Mouse (Mus musculus): ENCODE measurements around the gene Adgrl2. TPM values are rescaled to one million over a fixed set of nuclear protein-coding genes. Genes with fewer than 3 reads are reported as not detected.

The Adgrl2 gene
- polyA plus RNA-seq, 1 experiment: 2.4 TPM

GRCm38 (mm10) chr3:148881431-148881830 lies 108.9 kb downstream of the Adgrl2 start:
- 84% methylated on average over 5 of the region's 5 CpGs for WGBS
- H3K27ac ChIP-seq (ENCODE audit: control insufficient read depth, insufficient read depth, low read depth, low read length, poor library complexity): no peak overlapping the region
- TF ChIP-seq POLR2A (IDR thresholded peaks at IDR 0.05; ENCODE audit: borderline replicate concordance, control insufficient read depth, low read depth, low read length): no peak
- TF ChIP-seq CTCF (IDR thresholded peaks at IDR 0.05; ENCODE audit: control insufficient read depth, insufficient read depth, low read length): no peak

GRCm38 (mm10) chr3:148872563-148872962 lies 117.8 kb downstream of the Adgrl2 start:
- 64% methylated on average over 5 of the region's 5 CpGs for whole genome bisulfite sequencing
- no peak overlapping the region for H3K27ac ChIP-seq (ENCODE audit: control insufficient read depth, insufficient read depth, low read depth, low read length, poor library complexity)
- no peaks in the 10 kb centered on the region for H3K4me1 ChIP-seq (ENCODE audit: control insufficient read depth, insufficient read depth, low read length)
- H3K4me3 ChIP-seq (replicated peaks; ENCODE audit: control insufficient read depth, low read depth, low read length): no peak overlapping the region
- TF ChIP-seq POLR2A (IDR thresholded peaks at IDR 0.05; ENCODE audit: borderline replicate concordance, control insufficient read depth, low read depth, low read length): no peak

More at GRCm38 (mm10) chr3:148881431-148881830, 108.9 kb downstream of the Adgrl2 start:
- H3K4me1 ChIP-seq (ENCODE audit: control insufficient read depth, insufficient read depth, low read length): no peaks in the 10 kb centered on the region; the same call in 1 of the 2 replicates
- no peak overlapping the region for H3K4me3 ChIP-seq (replicated peaks; ENCODE audit: control insufficient read depth, low read depth, low read length)

GRCm38 (mm10) chr3:148871792-148872464 lies 118.4 kb downstream of the Adgrl2 start:
- no peak for TF ChIP-seq CTCF (IDR thresholded peaks at IDR 0.05; ENCODE audit: control insufficient read depth, insufficient read depth, low read length)
- no peak for TF ChIP-seq POLR2A (IDR thresholded peaks at IDR 0.05; ENCODE audit: borderline replicate concordance, control insufficient read depth, low read depth, low read length)
- no peak overlapping the region for H3K4me3 ChIP-seq (replicated peaks; ENCODE audit: control insufficient read depth, low read depth, low read length)
- whole genome bisulfite sequencing: 65% methylated on average over 5 of the region's 5 CpGs
- no peak overlapping the region for H3K27ac ChIP-seq (ENCODE audit: control insufficient read depth, insufficient read depth, low read depth, low read length, poor library complexity)
- no peaks in the 10 kb centered on the region for H3K4me1 ChIP-seq (ENCODE audit: control insufficient read depth, insufficient read depth, low read length)

GRCm38 (mm10) chr3:148867618-148868017 lies 122.7 kb downstream of the Adgrl2 start:
- no peaks in the 10 kb centered on the region for H3K4me1 ChIP-seq (ENCODE audit: control insufficient read depth, insufficient read depth, low read length)
- H3K4me3 ChIP-seq (replicated peaks; ENCODE audit: control insufficient read depth, low read depth, low read length): no peak overlapping the region
- TF ChIP-seq POLR2A (IDR thresholded peaks at IDR 0.05; ENCODE audit: borderline replicate concordance, control insufficient read depth, low read depth, low read length): no peak
- no peak for TF ChIP-seq CTCF (IDR thresholded peaks at IDR 0.05; ENCODE audit: control insufficient read depth, insufficient read depth, low read length)
- H3K27ac ChIP-seq (ENCODE audit: control insufficient read depth, insufficient read depth, low read depth, low read length, poor library complexity): no peak overlapping the region
- WGBS: 11% methylated on average over 8 of the region's 8 CpGs

GRCm38 (mm10) chr3:148866633-148867032 lies 123.7 kb downstream of the Adgrl2 start:
- Histone ChIP-seq H3K4me3 (replicated peaks; ENCODE audit: control insufficient read depth, low read depth, low read length) (no peak overlapping the region), H3K27ac (ENCODE audit: control insufficient read depth, insufficient read depth, low read depth, low read length, poor library complexity) (no peak overlapping the region), H3K4me1 (ENCODE audit: control insufficient read depth, insufficient read depth, low read length) (no peaks in the 10 kb centered on the region)
- 73% methylated on average over 5 of the region's 5 CpGs for WGBS
- TF ChIP-seq CTCF (IDR thresholded peaks at IDR 0.05; ENCODE audit: control insufficient read depth, insufficient read depth, low read length) (no peak), POLR2A (IDR thresholded peaks at IDR 0.05; ENCODE audit: borderline replicate concordance, control insufficient read depth, low read depth, low read length) (no peak)

- H3K27ac ChIP-seq (ENCODE audit: control insufficient read depth, insufficient read depth, low read depth, low read length, poor library complexity): no peak overlapping the region
- 82% methylated on average over 7 of the region's 7 CpGs for WGBS
- no peaks in the 10 kb centered on the region for H3K4me1 ChIP-seq (ENCODE audit: control insufficient read depth, insufficient read depth, low read length)
- TF ChIP-seq CTCF (IDR thresholded peaks at IDR 0.05; ENCODE audit: control insufficient read depth, insufficient read depth, low read length) (no peak), POLR2A (IDR thresholded peaks at IDR 0.05; ENCODE audit: borderline replicate concordance, control insufficient read depth, low read depth, low read length) (no peak)
- no peak overlapping the region for H3K4me3 ChIP-seq (replicated peaks; ENCODE audit: control insufficient read depth, low read depth, low read length)
These were observed 124.3 kb downstream of the Adgrl2 start for GRCm38 (mm10) chr3:148866053-148866452.

GRCm38 (mm10) chr3:148865234-148865633 lies 125.1 kb downstream of the Adgrl2 start:
- H3K4me3 ChIP-seq (replicated peaks; ENCODE audit: control insufficient read depth, low read depth, low read length): no peak overlapping the region
- no peak overlapping the region for H3K27ac ChIP-seq (ENCODE audit: control insufficient read depth, insufficient read depth, low read depth, low read length, poor library complexity)
- TF ChIP-seq CTCF (IDR thresholded peaks at IDR 0.05; ENCODE audit: control insufficient read depth, insufficient read depth, low read length) (no peak), POLR2A (IDR thresholded peaks at IDR 0.05; ENCODE audit: borderline replicate concordance, control insufficient read depth, low read depth, low read length) (no peak)
- no peaks in the 10 kb centered on the region for H3K4me1 ChIP-seq (ENCODE audit: control insufficient read depth, insufficient read depth, low read length)
- WGBS: 80% methylated on average over 7 of the region's 7 CpGs

GRCm38 (mm10) chr3:148861860-148862259 lies 128.5 kb downstream of the Adgrl2 start:
- Histone ChIP-seq H3K27ac (ENCODE audit: control insufficient read depth, insufficient read depth, low read depth, low read length, poor library complexity) (no peak overlapping the region), H3K4me1 (ENCODE audit: control insufficient read depth, insufficient read depth, low read length) (no peaks in the 10 kb centered on the region), H3K4me3 (replicated peaks; ENCODE audit: control insufficient read depth, low read depth, low read length) (no peak overlapping the region)
- 84% methylated on average over 7 of the region's 7 CpGs for WGBS
- no peak for TF ChIP-seq POLR2A (IDR thresholded peaks at IDR 0.05; ENCODE audit: borderline replicate concordance, control insufficient read depth, low read depth, low read length)
- no peak for TF ChIP-seq CTCF (IDR thresholded peaks at IDR 0.05; ENCODE audit: control insufficient read depth, insufficient read depth, low read length)

Data from bone marrow, adult 2 months (tissue).